Comparison of ENCODE assay signal across 24 mouse cellular contexts in the genomic region with DNA sequence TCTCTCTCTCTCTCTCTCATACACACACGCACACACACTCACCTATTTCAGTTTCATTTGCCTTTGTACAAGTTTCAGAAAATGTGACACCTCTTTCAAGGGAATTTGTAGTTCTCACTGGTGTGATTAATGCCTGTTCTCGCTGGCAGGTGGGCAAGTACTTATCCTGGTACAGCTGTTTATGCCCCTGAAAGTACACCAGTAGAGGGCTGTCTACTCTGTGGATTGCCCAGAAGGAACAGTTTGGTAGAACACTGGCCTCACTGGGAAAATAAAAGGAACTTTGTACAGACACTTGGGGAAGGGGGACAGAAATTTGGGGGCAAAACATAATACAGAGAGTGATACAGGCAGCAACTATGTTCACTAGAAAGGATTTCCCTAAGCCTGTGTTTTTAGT. TPM values are rescaled to one million over a fixed set of nuclear protein-coding genes. Genes with fewer than 3 reads are reported as not detected.
DNase-seq lines count a peak whose midpoint lies in the region; ATAC-seq and TF ChIP-seq lines count a peak whose summit lies in the region.
"Had no signal": no experiment of that assay in that cellular context is flagged by ENCODE, and none has a peak within 500 bp of the region (broad histone marks: within the 10 kb centered on the region; RNA-seq: fewer than 3 reads in every experiment).

No protein-coding gene starts in this region.

- TF ChIP-seq CTCF in layer of hippocampus, adult 2 months (conservative IDR thresholded peaks at IDR 0.05): peak; percentile 53

- no peaks in the 10 kb centered on the region for H3K9me3 ChIP-seq in heart, embryonic 12.5 days (replicated peaks)
- H3K9me3 ChIP-seq: embryonic facial prominence, embryonic 15.5 days; heart, embryonic 13.5 days; hindbrain, embryonic 10.5 days; lung, embryonic 15.5 days; midbrain, embryonic 12.5 days; neural tube, embryonic 13.5 days had no signal

- H3K4me1 ChIP-seq in heart, embryonic 12.5 days (replicated peaks): no peaks in the 10 kb centered on the region
- H3K4me1 ChIP-seq: embryonic facial prominence, embryonic 15.5 days; heart, embryonic 13.5 days; hindbrain, embryonic 10.5 days; lung, embryonic 15.5 days; midbrain, embryonic 12.5 days; neural tube, embryonic 13.5 days had no signal

- H3K36me3 ChIP-seq in heart, embryonic 12.5 days: no peaks in the 10 kb centered on the region
- H3K36me3 ChIP-seq: embryonic facial prominence, embryonic 15.5 days; heart, embryonic 13.5 days; hindbrain, embryonic 10.5 days; lung, embryonic 15.5 days; midbrain, embryonic 12.5 days; neural tube, embryonic 13.5 days had no signal

- intact Hi-C loops in heart, postnatal 10 days (cut with DNase I): loop anchor here (5.0 kb wide), 1 partner anchor 73 kb away; no protein-coding TSS in a partner anchor

- no peak overlapping the region for H3K4me2 ChIP-seq in heart, embryonic 12.5 days
- H3K4me2 ChIP-seq: embryonic facial prominence, embryonic 15.5 days; heart, embryonic 13.5 days; liver, embryonic 11.5 days; lung, embryonic 15.5 days; midbrain, embryonic 12.5 days; neural tube, embryonic 13.5 days had no signal

- peak; percentile 3 to 16 for DNase-seq in heart, postnatal 10 days
- DNase-seq in layer of hippocampus, adult 2 months (ENCODE audit: low spot score in 2 of 2): no peak
- no peak for DNase-seq in layer of hippocampus, postnatal 25 days (ENCODE audit: extremely low spot score in 1 of 2, low spot score in 1 of 2)
- peak; percentile 19 for DNase-seq in retina, postnatal 1 day
- no peak for DNase-seq in retina, embryonic 14.5 days (ENCODE audit: low spot score)
- DNase-seq in T-cell, adult 2 months (ENCODE audit: low spot score): no peak
- DNase-seq in urinary bladder, postnatal 14 days (ENCODE audit: low spot score): no peak
- DNase-seq: adrenal gland, postnatal 25 days; B cell, adult 2 months; cerebellum, adult 18-20 months; cerebellum, postnatal 25 days had no signal

- H3K9ac ChIP-seq in heart, embryonic 12.5 days: no peak overlapping the region
- H3K9ac ChIP-seq: embryonic facial prominence, embryonic 15.5 days; heart, embryonic 13.5 days; lung, embryonic 15.5 days; midbrain, embryonic 12.5 days; neural tube, embryonic 13.5 days had no signal

- ATAC-seq in heart, embryonic 12.5 days (ENCODE audit: insufficient number of reproducible peaks, low FRiP score): no peak
- ATAC-seq: activated CD4-positive, CD25-positive, alpha-beta regulatory T cell, adult 4 months had no signal

- H3K4me3 ChIP-seq in heart, embryonic 12.5 days: no peak overlapping the region
- H3K4me3 ChIP-seq in layer of hippocampus, adult 2 months: no peak overlapping the region
- H3K4me3 ChIP-seq: embryonic facial prominence, embryonic 15.5 days; heart, embryonic 13.5 days; hindbrain, embryonic 10.5 days; lung, embryonic 15.5 days; midbrain, embryonic 12.5 days; neural tube, embryonic 13.5 days had no signal

- H3K27ac ChIP-seq in heart, embryonic 12.5 days (ENCODE audit: poor library complexity, severe bottlenecking): no peak overlapping the region
- no peak overlapping the region for H3K27ac ChIP-seq in layer of hippocampus, adult 2 months
- H3K27ac ChIP-seq: embryonic facial prominence, embryonic 15.5 days; heart, embryonic 13.5 days; hindbrain, embryonic 10.5 days; lung, embryonic 15.5 days; midbrain, embryonic 12.5 days; neural tube, embryonic 13.5 days had no signal

- WGBS in heart, embryonic 12.5 days: 14% methylated on average over 2 of the region's 2 CpGs

- no peaks in the 10 kb centered on the region for H3K27me3 ChIP-seq in heart, embryonic 12.5 days (replicated peaks)
- H3K27me3 ChIP-seq: embryonic facial prominence, embryonic 15.5 days; heart, embryonic 13.5 days; lung, embryonic 15.5 days; midbrain, embryonic 12.5 days; neural tube, embryonic 13.5 days had no signal

RNA-seq across cellular contexts. Expression of a gene that starts 7.4 kb away (rescaled TPM):
- total RNA-seq in heart, postnatal 10 days (2021): 10 to 100 TPM; 19.7 to 30.7 TPM
- polyA plus RNA-seq in heart, embryonic 12.5 days (2016; fragmentation: Nextera tagmentation; extraction: Ambion mirVana): 12.1 and 12.5 TPM in 2 replicates
- total RNA-seq in layer of hippocampus, adult 2 months (2021): 10 to 100 TPM; 21.1 to 26.9 TPM
- total RNA-seq in layer of hippocampus, postnatal 25 days (2021): 10 to 100 TPM; 14.8 to 23.4 TPM
- total RNA-seq: granulocyte monocyte progenitor cell, adult 5-6 weeks had no signal

RNA-seq across cellular contexts. Expression of a gene that starts 56.4 kb away (rescaled TPM):
- under 1 TPM in 1 of 2 experiments, not detected in 1; 0.07 TPM for total RNA-seq in heart, postnatal 10 days (2021)
- 0.09 TPM in 1 of 2 replicates, not detected in the other for polyA plus RNA-seq in heart, embryonic 12.5 days (2016; fragmentation: Nextera tagmentation; extraction: Ambion mirVana)
- not detected for total RNA-seq in layer of hippocampus, adult 2 months (2021)
- total RNA-seq in layer of hippocampus, postnatal 25 days (2021): not detected
- total RNA-seq: adrenal gland, postnatal 25 days; granulocyte monocyte progenitor cell, adult 5-6 weeks; left cerebral cortex, adult 8-10 months; megakaryocyte progenitor cell, adult 5-6 weeks had no signal
- polyA plus RNA-seq: activated CD4-positive, CD25-positive, alpha-beta regulatory T cell, adult 4 months; hindbrain, embryonic 10.5 days; limb, embryonic 11.5 days; liver, embryonic 11.5 days; midbrain, embryonic 12.5 days had no signal

Comparison
In these comparisons a context has a peak if more than half of its experiments do, and no peak if none do; other contexts are left out.
1. DNase-seq: peak in heart, postnatal 10 days (2 of 2) and retina, postnatal 1 day (single experiment); none in layer of hippocampus, adult 2 months (0 of 2), layer of hippocampus, postnatal 25 days (0 of 2), retina, embryonic 14.5 days (single experiment), T-cell, adult 2 months (single experiment) and urinary bladder, postnatal 14 days (single experiment).